Mouse (Mus musculus) ES-CJ7 (cell line): Measurements from ENCODE around the gene Stx8.

Source experiments
- DNase-seq: peaks from one replicate; pipeline ENCODE4 v3.0.0; 2011; ENCODE audit warnings: low read depth, low spot score

The Stx8 gene

GRCm38 (mm10) chr11:68144235-68145065 is 178.5 kb downstream of the Stx8 start:
- no peak for DNase-seq

DNA sequence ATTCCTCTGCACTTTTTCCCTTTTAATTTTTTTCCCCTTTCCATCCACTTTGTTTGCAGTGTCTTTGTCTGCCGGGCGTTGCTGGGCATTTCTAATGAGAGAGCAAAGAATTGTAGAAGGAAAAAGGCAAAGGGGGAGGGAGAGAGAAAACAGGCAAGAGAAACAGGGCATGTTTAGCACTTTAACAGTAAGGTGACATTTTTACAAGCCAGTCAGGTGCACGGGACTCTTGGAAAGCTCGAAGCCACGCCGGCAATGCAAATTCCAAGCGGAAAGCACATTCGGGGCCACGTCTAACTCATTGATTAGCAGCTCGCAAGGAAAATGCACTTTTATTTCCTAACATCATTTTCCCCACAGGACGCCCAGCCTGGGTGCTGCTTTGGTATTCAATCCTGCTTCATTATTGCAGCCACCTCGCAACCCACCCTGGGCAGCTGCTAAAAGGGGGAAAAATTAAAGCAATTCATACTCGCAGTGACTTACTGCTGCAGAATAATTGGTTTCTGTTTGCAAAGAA is 179.1 kb downstream of the Stx8 start:
- DNase-seq: no peak

GRCm38 (mm10) chr11:68145586-68146455 is 179.8 kb downstream of the Stx8 start:
- no peak for DNase-seq

GRCm38 (mm10) chr11:68146456-68146851 is 180.5 kb downstream of the Stx8 start:
- peak; percentile 85 for DNase-seq

DNA sequence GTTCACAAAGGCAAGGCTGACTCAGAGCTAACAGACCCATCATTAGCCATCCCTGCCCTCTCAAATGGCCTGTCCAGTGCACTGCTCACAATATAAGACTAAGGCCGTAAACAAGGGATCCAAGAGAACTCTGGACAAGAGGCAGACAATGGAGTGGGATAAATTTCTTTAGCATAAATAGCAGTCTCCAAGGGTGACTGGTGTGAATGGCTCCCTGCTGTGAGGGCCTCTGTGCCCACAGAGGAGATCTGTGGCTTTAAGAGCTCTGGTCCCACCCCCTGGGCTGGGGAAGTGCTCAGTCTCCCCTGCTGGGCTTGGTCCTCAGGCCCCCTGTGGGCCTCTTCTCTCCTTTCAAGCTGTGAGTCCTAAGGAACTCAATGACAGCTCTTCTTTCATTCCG is 184.9 kb downstream of the Stx8 start:
- DNase-seq: peak; percentile 80

GRCm38 (mm10) chr11:68155821-68156220 is 189.8 kb downstream of the Stx8 start:
- no peak for DNase-seq

GRCm38 (mm10) chr11:68158166-68158565 is 192.2 kb downstream of the Stx8 start:
- DNase-seq: no peak

DNA sequence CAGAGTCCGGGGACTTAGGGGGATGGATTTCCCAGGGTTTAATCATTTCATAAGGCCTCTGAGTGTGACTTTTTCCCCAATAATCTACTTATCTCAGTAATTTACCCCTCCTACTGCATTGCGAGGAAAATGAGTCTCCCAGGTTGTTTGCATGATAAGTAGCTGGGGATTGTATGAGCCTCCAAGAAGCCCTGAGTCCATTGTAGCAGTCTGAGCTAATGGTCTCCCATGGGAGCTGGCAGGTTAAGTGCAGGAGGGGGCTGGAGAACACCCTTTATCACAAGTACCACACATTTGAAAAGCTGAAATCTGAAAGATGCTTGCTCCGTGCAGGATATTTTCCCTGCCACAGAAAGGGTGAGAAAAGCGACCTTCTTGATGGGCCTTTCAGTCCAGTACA is 193.9 kb downstream of the Stx8 start:
- no peak for DNase-seq

GRCm38 (mm10) chr11:68164408-68164807 is 198.4 kb downstream of the Stx8 start:
- DNase-seq: no peak

DNA sequence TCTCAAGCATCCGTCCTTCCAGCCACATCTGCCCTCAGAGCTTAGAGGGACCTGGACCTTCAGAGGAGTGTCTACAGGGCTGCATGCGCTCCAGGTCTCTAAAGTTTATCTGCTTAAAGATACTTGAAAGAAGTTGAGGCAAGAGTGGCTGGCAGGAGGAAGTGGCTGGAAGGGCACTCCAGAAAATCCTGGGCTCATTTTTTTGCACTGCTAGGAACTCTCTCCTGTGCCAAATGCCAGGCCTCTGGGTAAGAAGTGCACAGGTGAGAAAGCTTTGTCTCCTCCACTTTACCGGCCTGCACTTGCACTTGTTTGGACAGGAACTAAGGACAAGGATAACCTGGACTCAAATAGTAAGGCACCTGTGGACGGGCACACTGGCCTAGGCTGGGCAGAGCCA is 202.4 kb downstream of the Stx8 start:
- DNase-seq: no peak

- DNase-seq: no peak
These were observed 206.1 kb downstream of the Stx8 start for GRCm38 (mm10) chr11:68171973-68172647.

- DNase-seq: no peak
These were observed 206.7 kb downstream of the Stx8 start for GRCm38 (mm10) chr11:68172648-68173045.

DNA sequence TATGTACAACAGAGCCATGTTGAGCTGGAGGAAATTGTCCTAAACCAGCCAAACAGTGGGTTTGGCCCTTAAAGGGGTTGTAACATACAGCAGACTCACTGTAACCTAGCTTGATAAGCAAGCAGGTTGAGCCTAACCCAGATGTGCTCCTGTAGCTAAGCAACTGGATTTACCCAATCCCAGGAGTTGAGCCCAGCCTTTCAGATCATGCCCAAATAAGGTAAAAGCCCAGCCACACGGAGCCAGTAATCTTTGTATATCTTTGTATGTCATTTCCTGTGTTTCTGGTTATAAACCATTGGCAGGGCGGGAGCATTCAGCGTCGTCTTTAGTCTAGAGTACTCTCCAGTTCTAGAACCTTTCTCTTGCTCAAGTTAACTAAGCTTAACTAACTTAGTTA is 210.6 kb downstream of the Stx8 start:
- DNase-seq: peak; percentile 34

GRCm38 (mm10) chr11:68177415-68177814 is 211.4 kb downstream of the Stx8 start:
- DNase-seq: no peak

GRCm38 (mm10) chr11:68185647-68186046 is 219.7 kb downstream of the Stx8 start:
- DNase-seq: no peak

- no peak for DNase-seq
These were observed 221.2 kb downstream of the Stx8 start for GRCm38 (mm10) chr11:68187242-68187641.

GRCm38 (mm10) chr11:68188695-68189201 is 222.8 kb downstream of the Stx8 start:
- no peak for DNase-seq

GRCm38 (mm10) chr11:68190849-68191248 is 224.9 kb downstream of the Stx8 start:
- DNase-seq: no peak

- no peak for DNase-seq
These were observed 229.2 kb downstream of the Stx8 start for GRCm38 (mm10) chr11:68195168-68195567.

- DNase-seq: no peak
These were observed 229.7 kb downstream of the Stx8 start for GRCm38 (mm10) chr11:68195693-68196176.

- DNase-seq: no peak
These were observed 230.6 kb downstream of the Stx8 start for GRCm38 (mm10) chr11:68196566-68196965.
